8 mouse cellular contexts compared by ENCODE assay signal in the genomic region with DNA sequence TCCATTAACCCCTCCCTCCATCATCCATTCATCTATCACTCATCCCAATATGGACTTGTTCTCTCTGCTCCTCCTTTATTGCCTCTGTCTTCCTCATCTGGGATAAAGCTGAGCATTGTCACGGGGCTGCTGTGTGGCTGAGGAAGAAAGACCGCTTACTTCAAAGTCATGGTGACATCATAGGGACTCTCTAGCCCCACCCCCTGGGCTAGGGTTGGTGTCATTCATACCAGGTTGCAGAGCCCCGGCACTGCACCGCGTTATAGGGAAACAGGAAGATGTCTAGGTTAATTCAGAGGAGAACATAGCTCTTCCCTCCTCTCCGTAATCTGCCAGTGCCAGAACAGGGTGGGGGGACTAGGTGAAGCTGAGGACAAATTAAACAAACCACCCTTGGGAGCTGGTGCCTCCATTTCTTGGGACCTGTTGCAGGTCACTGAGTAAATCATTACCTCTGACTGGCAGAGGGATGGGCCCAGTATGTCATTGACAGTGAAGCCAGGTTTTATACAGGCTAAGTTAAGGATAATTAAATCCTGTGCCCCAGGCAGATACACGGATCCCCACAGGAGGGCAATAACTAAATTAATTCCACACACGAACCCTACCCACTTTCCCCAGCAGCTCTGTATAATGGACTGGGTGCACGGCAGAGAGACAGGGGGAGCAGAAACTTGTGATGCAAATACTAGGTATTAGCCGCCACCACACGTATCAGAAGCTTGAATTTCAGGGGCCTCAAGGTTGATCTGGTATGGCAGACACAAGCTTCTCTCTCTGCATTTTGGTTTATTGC. TPM values are rescaled to one million over a fixed set of nuclear protein-coding genes. Genes with fewer than 3 reads are reported as not detected.
DNase-seq lines count a peak whose midpoint lies in the region; ATAC-seq and TF ChIP-seq lines count a peak whose summit lies in the region.

No protein-coding gene starts in this region.

- H3K27me3 ChIP-seq in hindbrain, embryonic 10.5 days (ENCODE audit: insufficient read depth, poor library complexity, severe bottlenecking), result no peaks in the 10 kb centered on the region; the same call in 1 of the 2 replicates
- no peaks in the 10 kb centered on the region for H3K27me3 ChIP-seq in limb, embryonic 13.5 days
- no peaks in the 10 kb centered on the region for H3K27me3 ChIP-seq in myocyte (ENCODE audit: control insufficient read depth, insufficient read depth, insufficient read length)

- H3K4me1 ChIP-seq in bone marrow macrophage, adult 2 months (ENCODE audit: control insufficient read depth, insufficient read depth, low read length), result peaks cover 58% of the 10 kb centered on the region
- peaks cover 63% of the 10 kb centered on the region for H3K4me1 ChIP-seq in hindbrain, embryonic 10.5 days (replicated peaks)
- peaks cover 55% of the 10 kb centered on the region for H3K4me1 ChIP-seq in limb, embryonic 13.5 days

- no peak; the same call in 1 of the 2 replicates for ATAC-seq in limb, embryonic 13.5 days (ENCODE audit: low FRiP score, low read depth)
- ATAC-seq in frontal cortex, adult (ENCODE audit: low TSS enrichment), result no peak

- 0 out of 2 replicates have a peak overlapping the region, but pooled peaks have one; percentile 50 for H3K9ac ChIP-seq in limb, embryonic 13.5 days

- DNase-seq in adrenal gland, postnatal 10 days, result peak; percentile 36
- DNase-seq in adrenal gland, adult 18-20 months (ENCODE audit: low spot score in 2 of 2), result no peak
- DNase-seq in hindbrain, embryonic 10.5 days (ENCODE audit: low spot score), result no peak
- DNase-seq in urinary bladder, postnatal 14 days (ENCODE audit: low spot score), result no peak

- peak overlapping the region; percentile 37; the same call in 1 of the 2 replicates for H3K4me2 ChIP-seq in limb, embryonic 13.5 days (replicated peaks)
- peak overlapping the region; percentile 69 for H3K4me2 ChIP-seq in myocyte (ENCODE audit: low read depth)

- TF ChIP-seq POLR2A in bone marrow macrophage, adult 2 months (IDR thresholded peaks at IDR 0.05; ENCODE audit: borderline replicate concordance, low read depth, low read length), result no peak
- TF ChIP-seq POLR2A in myocyte (IDR thresholded peaks at IDR 0.05; ENCODE audit: insufficient read length, low read depth), result no peak

- H3K36me3 ChIP-seq in hindbrain, embryonic 10.5 days, result no peaks in the 10 kb centered on the region
- H3K36me3 ChIP-seq in limb, embryonic 13.5 days, result no peaks in the 10 kb centered on the region
- no peaks in the 10 kb centered on the region for H3K36me3 ChIP-seq in myocyte (ENCODE audit: control insufficient read depth, insufficient read depth)

- H3K27ac ChIP-seq in bone marrow macrophage, adult 2 months (ENCODE audit: insufficient read depth, low read depth, low read length), result peak overlapping the region; percentile 93
- H3K27ac ChIP-seq in hindbrain, embryonic 10.5 days, result peak overlapping the region; percentile 86
- peak overlapping the region; percentile 80 for H3K27ac ChIP-seq in limb, embryonic 13.5 days

- 43% methylated on average over 11 of the region's 11 CpGs for WGBS in hindbrain, embryonic 10.5 days
- 15% methylated on average over 11 of the region's 11 CpGs for WGBS in limb, embryonic 13.5 days

- H3ac ChIP-seq in myocyte (ENCODE audit: control insufficient read depth, insufficient read length), result no peak overlapping the region

- H3K4me3 ChIP-seq in bone marrow macrophage, adult 2 months (ENCODE audit: insufficient read depth, low read length), result no peak overlapping the region
- H3K4me3 ChIP-seq in hindbrain, embryonic 10.5 days, result no peak overlapping the region
- no peak overlapping the region for H3K4me3 ChIP-seq in limb, embryonic 13.5 days
- H3K4me3 ChIP-seq in myocyte, result no peak overlapping the region

- no peaks in the 10 kb centered on the region for H3K9me3 ChIP-seq in hindbrain, embryonic 10.5 days
- no peaks in the 10 kb centered on the region for H3K9me3 ChIP-seq in limb, embryonic 13.5 days

- TF ChIP-seq CTCF in bone marrow macrophage, adult 2 months (IDR thresholded peaks at IDR 0.05; ENCODE audit: low read depth, low read length), result no peak

- no peaks in the 10 kb centered on the region for H3K79me2 ChIP-seq in myocyte (ENCODE audit: control insufficient read depth, insufficient read depth)

TF ChIP-seq in myocyte, 11 proteins besides CTCF, POLR2A, EP300 and RAD21:
- no peak for TF ChIP-seq TCF12 (IDR thresholded peaks at IDR 0.05; ENCODE audit: insufficient read depth, poor library complexity, severe bottlenecking)
- no peak for TF ChIP-seq REST (IDR thresholded peaks at IDR 0.05; ENCODE audit: insufficient read depth, insufficient read length)
- no peak for TF ChIP-seq SRF (IDR thresholded peaks at IDR 0.05; ENCODE audit: control insufficient read depth, insufficient read length, low read depth)
- TF ChIP-seq POLR2AphosphoS2 (IDR thresholded peaks at IDR 0.05; ENCODE audit: insufficient read length, low read depth), result no peak
- no peak for TF ChIP-seq MAX (IDR thresholded peaks at IDR 0.05; ENCODE audit: low read depth)
- no peak for TF ChIP-seq MYOG (IDR thresholded peaks at IDR 0.05; ENCODE audit: control insufficient read depth in 1 of 3, insufficient read depth in 1 of 3, insufficient read length in 2 of 3, low read depth in 2 of 3)
- TF ChIP-seq MYOD1 (IDR thresholded peaks at IDR 0.05; ENCODE audit: control insufficient read depth in 1 of 3, insufficient read length in 2 of 3, low read depth in 2 of 3), result no peak

RNA-seq across cellular contexts. Expression of a gene that starts 57.5 kb away (rescaled TPM):
- total RNA-seq in adrenal gland, postnatal 10 days (2021), result 100 to 1,000 TPM in 1 of 2 experiments, 10 to 100 TPM in 1; 91.0 to 110 TPM
- total RNA-seq in adrenal gland, adult 18-20 months (2021), result 100 to 1,000 TPM; 118 to 119 TPM
- 163 and 167 TPM in 2 replicates for polyA plus RNA-seq in bone marrow macrophage, adult 2 months (2012; ENCODE audit: insufficient read depth, insufficient read length, missing spikeins)
- polyA plus RNA-seq in hindbrain, embryonic 10.5 days (2016; fragmentation: Nextera tagmentation; extraction: Ambion mirVana), result 3.3 and 4.3 TPM in 2 replicates
- 11.6 and 11.8 TPM in 2 replicates for polyA plus RNA-seq in limb, embryonic 13.5 days (2015; fragmentation: Nextera tagmentation; extraction: Ambion mirVana)
- polyA plus RNA-seq in myocyte (2012; fragmentation: generic; extraction: Trizol), result 16.8 TPM
